Mouse (Mus musculus): ENCODE data around the gene Myrfl.

Gene Myrfl

GRCm38 (mm10) chr10:116760561-116760960 lies 136.2 kb downstream of the Myrfl start:
- DNase-seq (ENCODE audit: low read depth in 2 of 2, low spot score in 2 of 2) = no peak

GRCm38 (mm10) chr10:116759816-116760215 lies 136.9 kb downstream of the Myrfl start:
- no peak for DNase-seq (ENCODE audit: low read depth in 2 of 2, low spot score in 2 of 2)

GRCm38 (mm10) chr10:116755881-116756581 lies 140.7 kb downstream of the Myrfl start:
- no peak for DNase-seq (ENCODE audit: low read depth in 2 of 2, low spot score in 2 of 2)

- DNase-seq (ENCODE audit: low read depth in 2 of 2, low spot score in 2 of 2) = no peak
Measured at GRCm38 (mm10) chr10:116754940-116755339, 141.8 kb downstream of the Myrfl start.

- DNase-seq (ENCODE audit: low read depth in 2 of 2, low spot score in 2 of 2) = no peak
Measured at GRCm38 (mm10) chr10:116750895-116751294, 145.8 kb downstream of the Myrfl start.

- DNase-seq (ENCODE audit: low read depth in 2 of 2, low spot score in 2 of 2) = no peak
Measured at GRCm38 (mm10) chr10:116750062-116750461, 146.7 kb downstream of the Myrfl start.

GRCm38 (mm10) chr10:116748681-116749080 lies 148.0 kb downstream of the Myrfl start:
- no peak for DNase-seq (ENCODE audit: low read depth in 2 of 2, low spot score in 2 of 2)

GRCm38 (mm10) chr10:116746281-116747011 lies 150.3 kb downstream of the Myrfl start:
- DNase-seq (ENCODE audit: low read depth in 2 of 2, low spot score in 2 of 2) = no peak

GRCm38 (mm10) chr10:116742696-116743095 lies 154.0 kb downstream of the Myrfl start:
- DNase-seq (ENCODE audit: low read depth in 2 of 2, low spot score in 2 of 2) = no peak

- DNase-seq (ENCODE audit: low read depth in 2 of 2, low spot score in 2 of 2) = no peak
Measured at GRCm38 (mm10) chr10:116742189-116742588, 154.5 kb downstream of the Myrfl start.

GRCm38 (mm10) chr10:116741343-116741742 lies 155.4 kb downstream of the Myrfl start:
- no peak for DNase-seq (ENCODE audit: low read depth in 2 of 2, low spot score in 2 of 2)

- no peak for DNase-seq (ENCODE audit: low read depth in 2 of 2, low spot score in 2 of 2)
Measured at GRCm38 (mm10) chr10:116740073-116740472, 156.6 kb downstream of the Myrfl start.

- no peak for DNase-seq (ENCODE audit: low read depth in 2 of 2, low spot score in 2 of 2)
Measured at GRCm38 (mm10) chr10:116738533-116738932, 158.2 kb downstream of the Myrfl start.

- DNase-seq (ENCODE audit: low read depth in 2 of 2, low spot score in 2 of 2) = no peak
Measured at GRCm38 (mm10) chr10:116735607-116736006, 161.1 kb downstream of the Myrfl start.

- no peak for DNase-seq (ENCODE audit: low read depth in 2 of 2, low spot score in 2 of 2)
Measured at GRCm38 (mm10) chr10:116733651-116734050, 163.1 kb downstream of the Myrfl start.

GRCm38 (mm10) chr10:116730033-116730652 lies 166.6 kb downstream of the Myrfl start:
- no peak for DNase-seq (ENCODE audit: low read depth in 2 of 2, low spot score in 2 of 2)

GRCm38 (mm10) chr10:116728860-116729259 lies 167.9 kb downstream of the Myrfl start:
- DNase-seq (ENCODE audit: low read depth in 2 of 2, low spot score in 2 of 2) = no peak

GRCm38 (mm10) chr10:116727702-116728298 lies 168.9 kb downstream of the Myrfl start:
- DNase-seq (ENCODE audit: low read depth in 2 of 2, low spot score in 2 of 2) = no peak

All from CD8-positive naive resting alpha-beta T cell, adult 2 months (primary cell).